Mouse (Mus musculus) intestine, embryonic 16.5 days (tissue): ENCODE data around the gene Ccdc103. TPM values are rescaled to one million over a fixed set of nuclear protein-coding genes. Genes with fewer than 3 reads are reported as not detected.

Experiments
- ATAC-seq: fragments of 200-750 bp; cut with Nextera tagmentation; 2 replicates; pipeline ENCODE4 v1.8.0; 2017; ENCODE audit warnings: moderate TSS enrichment, moderate library complexity
- H3K27ac ChIP-seq: fragments of 300-500 bp; sonication (generic); 2 replicates; pipeline ENCODE4 v1.5.1; 2014; ENCODE audit warnings: mild to moderate bottlenecking, low read length
- H3K27me3 ChIP-seq: fragments of 300-500 bp; sonication (generic); replicated peaks from 2 replicates; pipeline ENCODE4 v1.6.1; 2014; ENCODE audit warnings: low read length, control low read depth, mixed read lengths; ENCODE audit not compliant: control insufficient read depth, insufficient read depth
- H3K36me3 ChIP-seq: fragments of 300-500 bp; sonication (generic); 2 replicates; pipeline ENCODE4 v1.6.1; 2014; ENCODE audit warnings: low read length, control low read depth; ENCODE audit not compliant: control insufficient read depth, insufficient read depth
- H3K4me1 ChIP-seq: fragments of 300-500 bp; sonication (generic); 2 replicates; pipeline ENCODE4 v1.6.1; 2014; ENCODE audit warnings: low read length, control low read depth, mixed read lengths; ENCODE audit not compliant: control insufficient read depth, insufficient read depth
- H3K4me2 ChIP-seq: fragments of 300-500 bp; sonication (generic); 2 replicates; pipeline ENCODE4 v1.6.1; 2014; ENCODE audit warnings: low read depth, low read length, control low read depth
- H3K4me3 ChIP-seq: fragments of 300-500 bp; sonication (generic); 2 replicates; pipeline ENCODE4 v1.5.1; 2014; ENCODE audit warnings: mild to moderate bottlenecking, low read length
- H3K9ac ChIP-seq: fragments of 300-500 bp; sonication (generic); 2 replicates; pipeline ENCODE4 v1.6.1; 2014; ENCODE audit warnings: low read depth, low read length
- H3K9me3 ChIP-seq: fragments of 300-500 bp; sonication (generic); 2 replicates; pipeline ENCODE4 v1.6.1; 2016; ENCODE audit warnings: low read length, control low read depth; ENCODE audit not compliant: control insufficient read depth
- WGBS: fragments of 180-500 bp; shearing (Covaris S2); extraction: QIAGEN DNeasy Blood & Tissue Kit; methylation state at CpG from one replicate; pipeline ENCODE4 v1.1.7; 2014; 5-methylcytosine and 5-hydroxymethylcytosine counted together
- polyA plus RNA-seq: library from polyadenylated mRNA; unstranded; fragments of >200 nt; fragmentation: Nextera tagmentation; extraction: Ambion mirVana; gene quantifications from 2 replicates; pipeline ENCODE4 v1.2.1, GENCODE M21; 2015

Ccdc103 gene
- polyA plus RNA-seq, 1 experiment from 2014 or later, result 0.26 TPM

DNA sequence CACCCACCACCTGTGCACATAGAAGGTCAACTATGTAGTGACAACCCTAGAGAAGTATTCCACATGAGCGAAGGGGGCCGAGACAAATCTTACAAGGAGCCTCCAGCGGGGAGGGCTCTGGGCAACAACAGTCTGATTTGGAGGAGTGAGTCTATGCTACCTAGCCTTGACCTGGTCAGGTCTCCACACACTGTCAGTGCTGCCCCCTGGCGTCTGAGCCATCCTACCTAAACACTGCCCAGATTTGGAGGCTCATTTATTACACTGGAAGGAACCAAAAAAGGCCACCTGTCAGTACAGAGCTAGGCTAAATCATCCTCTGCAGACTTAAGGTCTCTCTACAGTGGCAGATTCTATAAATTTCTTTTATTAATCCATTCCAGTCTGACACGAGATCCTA lies 29.1 kb upstream of the Ccdc103 start:
- no peak for ATAC-seq

DNA sequence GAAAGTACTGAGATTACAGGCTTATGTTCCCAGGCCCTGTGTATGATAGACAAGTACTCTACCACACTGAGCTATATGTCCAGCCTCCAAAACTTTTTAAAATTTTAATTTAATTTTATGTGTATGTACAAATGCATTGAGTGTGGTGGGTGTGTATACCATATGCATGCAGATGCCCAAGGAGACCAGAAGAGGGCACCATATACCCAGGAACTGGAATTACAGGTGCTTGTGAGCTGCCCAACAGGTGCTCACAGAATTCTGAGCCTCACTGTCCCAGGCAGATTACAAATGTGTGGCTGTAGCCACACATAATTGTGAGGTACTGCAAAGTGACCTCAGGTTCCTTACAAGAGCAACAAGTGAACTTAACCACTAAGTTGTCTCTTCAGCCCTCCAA lies 27.2 kb upstream of the Ccdc103 start:
- no peak overlapping the region for H3K9ac ChIP-seq
- no peak overlapping the region for H3K27ac ChIP-seq
- no peak for ATAC-seq
- H3K36me3 ChIP-seq, result peaks cover 20% of the 10 kb centered on the region
- no peaks in the 10 kb centered on the region for H3K4me1 ChIP-seq
- no peaks in the 10 kb centered on the region for H3K27me3 ChIP-seq
- H3K4me2 ChIP-seq, result no peak overlapping the region
- H3K9me3 ChIP-seq, result no peaks in the 10 kb centered on the region
- no peak overlapping the region for H3K4me3 ChIP-seq

More for the DNA sequence above, 29.1 kb upstream of the Ccdc103 start:
- no peaks in the 10 kb centered on the region for H3K4me1 ChIP-seq
- WGBS, result 66% methylated on average over 5 of the region's 5 CpGs
- no peaks in the 10 kb centered on the region for H3K9me3 ChIP-seq
- H3K27ac ChIP-seq, result no peak overlapping the region
- no peak overlapping the region for H3K9ac ChIP-seq
- H3K36me3 ChIP-seq, result peaks cover 25% of the 10 kb centered on the region
- no peaks in the 10 kb centered on the region for H3K27me3 ChIP-seq
- no peak overlapping the region for H3K4me2 ChIP-seq
- no peak overlapping the region for H3K4me3 ChIP-seq

DNA sequence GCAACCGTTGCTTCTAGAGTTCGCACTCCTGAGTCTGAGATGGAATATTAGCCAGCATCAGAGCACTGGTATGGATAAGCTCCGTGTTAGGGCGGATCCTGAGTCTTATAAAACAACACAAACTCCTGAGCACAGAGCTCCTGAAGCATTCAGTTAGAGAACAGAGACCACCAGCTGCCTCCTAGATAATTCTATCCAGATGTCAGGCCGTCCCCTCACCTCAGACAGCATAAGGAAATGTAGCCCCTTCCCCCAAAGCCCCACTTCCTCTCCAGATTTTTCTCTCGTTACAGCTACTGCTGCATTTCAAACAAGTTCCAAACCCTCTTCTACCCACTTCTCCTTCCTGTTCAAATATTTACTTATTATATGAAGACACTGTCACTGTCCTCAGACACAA lies 25.1 kb upstream of the Ccdc103 start:
- Histone ChIP-seq H3K27me3 (no peaks in the 10 kb centered on the region), H3K9me3 (no peaks in the 10 kb centered on the region), H3K36me3 (peaks cover 16% of the 10 kb centered on the region), H3K4me1 (no peaks in the 10 kb centered on the region), H3K9ac (no peak overlapping the region), H3K27ac (no peak overlapping the region), H3K4me3 (no peak overlapping the region), H3K4me2 (no peak overlapping the region)
- WGBS, result 84% methylated on average over 6 of the region's 6 CpGs
- no peak for ATAC-seq

DNA sequence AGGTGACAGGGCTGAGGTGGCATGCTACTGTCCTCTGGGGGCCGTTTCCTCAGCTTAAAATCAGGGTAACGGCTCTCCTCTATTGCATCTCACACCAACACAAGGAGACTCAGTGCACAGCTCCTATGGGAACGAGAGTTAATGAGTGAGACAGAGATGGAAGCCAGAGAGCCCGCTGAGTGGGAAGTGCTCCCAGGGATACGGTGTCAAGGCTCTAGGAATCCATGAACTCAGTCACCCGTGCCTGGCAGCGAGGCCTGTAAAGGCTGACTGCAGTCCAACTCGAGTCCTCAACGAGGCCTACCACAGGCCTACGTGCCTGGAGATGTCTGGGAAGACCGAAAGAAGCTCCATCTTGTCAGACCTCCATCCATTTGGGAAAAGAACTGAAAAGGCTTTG lies 22.1 kb upstream of the Ccdc103 start:
- no peak overlapping the region for H3K4me2 ChIP-seq
- no peak for ATAC-seq
- H3K4me1 ChIP-seq, result no peaks in the 10 kb centered on the region
- H3K27ac ChIP-seq, result no peak overlapping the region
- no peaks in the 10 kb centered on the region for H3K27me3 ChIP-seq
- no peaks in the 10 kb centered on the region for H3K9me3 ChIP-seq
- 90% methylated on average over 11 of the region's 11 CpGs for WGBS
- no peak overlapping the region for H3K9ac ChIP-seq
- no peak overlapping the region for H3K4me3 ChIP-seq
- peaks cover 12% of the 10 kb centered on the region for H3K36me3 ChIP-seq

DNA sequence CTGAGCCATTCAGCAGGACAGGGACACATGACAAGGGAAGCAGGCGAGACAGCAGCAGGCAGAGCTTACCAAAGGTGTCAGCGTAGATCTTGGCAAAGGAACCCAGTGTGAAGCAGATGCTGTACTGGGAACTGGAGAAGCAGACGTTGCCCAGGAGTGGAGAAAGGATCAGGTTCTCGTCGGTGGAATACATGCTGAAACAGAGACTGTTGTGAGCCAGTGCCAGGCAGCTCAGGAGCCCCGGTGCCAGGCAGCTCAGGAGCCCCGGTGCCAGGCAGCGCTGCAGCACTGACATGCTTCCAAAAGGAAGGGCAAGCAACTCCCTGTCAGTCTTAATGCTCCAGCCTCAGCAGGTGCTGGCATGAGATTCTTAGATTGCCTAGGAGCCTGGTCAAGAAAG lies 21.1 kb upstream of the Ccdc103 start:
- Histone ChIP-seq H3K4me3 (no peak overlapping the region), H3K9me3 (no peaks in the 10 kb centered on the region), H3K27me3 (no peaks in the 10 kb centered on the region), H3K36me3 (peaks cover 7% of the 10 kb centered on the region), H3K27ac (no peak overlapping the region), H3K4me1 (no peaks in the 10 kb centered on the region), H3K4me2 (no peak overlapping the region), H3K9ac (no peak overlapping the region)
- no peak for ATAC-seq
- 89% methylated on average over 8 of the region's 8 CpGs for WGBS

DNA sequence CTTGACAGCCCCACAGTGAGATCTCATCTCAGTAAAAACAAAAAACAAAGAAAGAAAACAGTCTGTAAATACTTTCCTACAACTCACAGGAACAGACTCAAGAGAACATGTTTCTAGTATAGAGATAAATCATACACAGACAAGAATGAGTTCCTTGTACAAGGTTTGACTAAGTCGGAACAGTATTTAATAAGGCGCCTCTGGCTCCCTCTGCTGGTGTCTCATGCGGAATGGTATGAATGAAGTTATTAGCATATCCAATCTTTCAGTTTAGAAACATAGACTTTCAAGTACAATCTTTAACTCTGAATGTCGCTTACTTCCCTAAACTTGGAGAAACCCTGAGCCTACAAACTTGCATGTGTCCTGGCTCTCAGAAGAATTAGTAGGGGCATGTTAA lies 16.7 kb upstream of the Ccdc103 start:
- no peaks in the 10 kb centered on the region for H3K27me3 ChIP-seq
- H3K27ac ChIP-seq, result no peak overlapping the region
- WGBS, result 25% methylated on average over 4 of the region's 4 CpGs

DNA sequence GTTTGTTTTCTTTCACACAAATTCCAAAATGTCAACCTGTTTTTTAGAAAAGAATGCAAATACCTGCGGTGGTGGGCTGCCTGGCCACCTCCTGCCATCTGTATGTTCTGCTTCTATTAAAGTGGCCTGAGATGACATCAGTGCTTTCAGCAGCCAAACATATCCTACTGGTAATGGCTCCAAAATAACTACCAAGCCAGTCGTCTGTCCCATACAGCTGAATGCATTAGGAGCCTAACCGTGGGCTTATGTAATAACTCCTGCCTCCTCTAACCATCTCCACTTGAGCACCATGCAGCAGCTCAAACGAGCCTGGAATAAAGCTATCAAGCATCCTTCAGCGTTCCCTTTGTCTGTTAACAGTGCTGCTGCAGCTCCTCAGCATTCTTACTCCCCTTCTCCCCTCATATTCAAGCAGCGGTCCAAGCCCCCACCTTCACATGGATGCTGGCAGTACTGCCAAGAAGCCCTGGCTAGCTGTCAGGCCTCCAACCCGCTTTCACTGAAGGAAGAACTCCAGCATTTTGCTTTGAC lies 6.1 kb upstream of the Ccdc103 start:
- Histone ChIP-seq H3K9me3 (no peaks in the 10 kb centered on the region), H3K4me2 (no peak overlapping the region), H3K36me3 (peaks cover 12% of the 10 kb centered on the region; the same call in 1 of the 2 replicates), H3K4me1 (peaks cover 4% of the 10 kb centered on the region; the same call in 1 of the 2 replicates), H3K27me3 (no peaks in the 10 kb centered on the region), H3K27ac (no peak overlapping the region), H3K9ac (no peak overlapping the region), H3K4me3 (no peak overlapping the region)
- ATAC-seq, result no peak
- 81% methylated on average over 7 of the region's 7 CpGs for WGBS

More for the DNA sequence above, 16.7 kb upstream of the Ccdc103 start:
- no peak for ATAC-seq
- no peaks in the 10 kb centered on the region for H3K9me3 ChIP-seq
- H3K4me3 ChIP-seq, result no peak overlapping the region
- H3K4me2 ChIP-seq, result no peak overlapping the region
- H3K9ac ChIP-seq, result no peak overlapping the region
- peaks cover 9% of the 10 kb centered on the region for H3K36me3 ChIP-seq
- H3K4me1 ChIP-seq, result no peaks in the 10 kb centered on the region

DNA sequence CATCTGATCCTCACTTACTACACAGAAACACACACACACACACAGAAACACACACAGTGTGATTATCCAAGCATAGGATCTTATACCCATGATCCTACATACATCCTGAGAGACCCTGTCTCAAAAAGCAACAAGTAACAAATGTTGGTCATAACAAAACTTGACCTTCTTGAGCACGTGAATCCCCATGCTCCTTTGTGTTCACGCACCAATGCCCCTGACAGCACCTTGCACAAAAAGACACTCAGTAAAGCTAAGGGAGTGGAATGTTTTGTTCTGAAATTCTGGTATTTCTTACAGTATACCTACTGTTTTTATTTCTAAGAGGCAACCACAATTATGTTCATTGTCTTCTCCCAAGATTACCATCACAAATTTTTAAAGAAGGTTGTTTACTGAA lies 1.4 kb upstream of the Ccdc103 start:
- no peak overlapping the region for H3K4me3 ChIP-seq
- no peak overlapping the region for H3K9ac ChIP-seq
- 0 out of 2 replicates have a peak, but pooled peaks cover 3% of the 10 kb centered on the region for H3K36me3 ChIP-seq
- peaks cover 13% of the 10 kb centered on the region for H3K4me1 ChIP-seq
- no peaks in the 10 kb centered on the region for H3K27me3 ChIP-seq
- H3K9me3 ChIP-seq, result no peaks in the 10 kb centered on the region
- H3K4me2 ChIP-seq, result no peak overlapping the region
- no peak for ATAC-seq
- WGBS, result 73% methylated on average over 2 of the region's 2 CpGs
- no peak overlapping the region for H3K27ac ChIP-seq

DNA sequence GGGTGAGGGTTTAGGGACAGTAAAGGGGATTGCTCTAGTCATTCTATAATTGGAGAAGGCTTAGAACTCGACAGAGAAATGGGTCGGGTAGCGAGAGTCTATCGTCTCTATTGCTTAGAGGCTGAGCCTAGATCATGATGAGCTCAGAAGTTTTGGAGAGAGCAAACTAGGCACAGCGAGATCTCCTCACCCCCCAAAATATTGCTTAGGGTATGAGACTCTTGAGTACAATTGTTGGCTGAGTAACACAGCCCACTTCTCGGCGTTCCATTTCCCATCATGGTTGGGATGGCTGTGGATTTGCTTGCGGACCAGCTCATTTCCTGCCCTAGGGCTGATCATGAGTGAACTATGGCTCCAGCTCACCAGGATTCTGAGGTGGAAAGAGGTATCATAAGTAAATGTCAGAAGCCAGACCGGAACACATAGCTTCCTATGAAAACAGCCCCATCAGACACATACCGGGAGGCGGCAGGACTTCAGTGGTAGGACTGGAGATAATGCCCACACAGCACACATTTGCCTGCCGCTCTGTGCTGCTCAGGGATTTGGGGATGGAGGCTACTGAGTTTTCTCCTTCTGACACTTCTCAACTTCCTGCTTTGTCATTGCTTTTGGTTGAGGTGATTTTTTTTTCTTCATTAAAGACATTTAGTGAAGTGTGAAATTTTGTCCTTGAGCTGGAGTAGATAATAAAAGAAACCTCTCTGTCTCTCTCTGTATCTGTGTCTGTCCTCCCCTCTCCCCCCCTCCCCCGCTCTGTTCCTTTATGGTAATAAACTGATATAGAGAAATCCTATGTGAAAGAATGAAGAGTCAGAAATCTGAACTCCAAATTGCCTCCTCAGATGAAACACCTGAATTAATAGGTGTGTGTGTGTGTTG lies 552 bp downstream of the Ccdc103 start:
- WGBS, result 17% methylated on average over 13 of the region's 13 CpGs
- ATAC-seq, result peak; percentile 36
- H3K36me3 ChIP-seq, result no peaks in the 10 kb centered on the region
- no peak overlapping the region for H3K27ac ChIP-seq
- H3K9me3 ChIP-seq, result no peaks in the 10 kb centered on the region
- H3K27me3 ChIP-seq, result no peaks in the 10 kb centered on the region; the same call in 1 of the 2 replicates
- peak overlapping the region; percentile 85 for H3K4me2 ChIP-seq
- peaks cover 14% of the 10 kb centered on the region for H3K4me1 ChIP-seq
- H3K9ac ChIP-seq, result peak overlapping the region; percentile 86
- H3K4me3 ChIP-seq, result peak overlapping the region; percentile 87
